Mouse (Mus musculus): ENCODE results near the gene Ap5z1. TPM values are rescaled to one million over a fixed set of nuclear protein-coding genes. Genes with fewer than 3 reads are reported as not detected.

Ap5z1 gene
- total RNA-seq, 2 experiments from 2014 or later: 19.7 to 20.8 TPM

DNA sequence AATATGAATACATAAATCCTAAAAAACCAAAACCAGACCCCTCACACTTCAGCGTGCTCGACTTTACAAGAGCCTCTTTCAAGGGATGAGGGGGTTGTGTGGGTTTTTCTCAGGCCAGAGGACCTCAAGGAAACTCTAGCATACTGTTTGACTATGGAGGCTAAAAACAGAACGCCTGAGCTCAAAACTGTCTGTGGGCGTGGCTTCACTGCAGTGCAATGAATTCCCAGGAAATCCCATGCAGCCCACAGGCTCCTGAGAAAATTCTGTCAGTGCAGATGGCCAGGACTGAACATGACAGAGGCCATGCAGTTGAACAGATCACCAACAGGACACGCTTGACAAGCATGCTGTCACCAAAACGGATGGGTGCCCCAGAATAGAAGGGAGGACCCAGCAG is 55.2 kb downstream of the Ap5z1 start:
- DNase-seq (ENCODE audit: low spot score in 2 of 2): no peak

DNA sequence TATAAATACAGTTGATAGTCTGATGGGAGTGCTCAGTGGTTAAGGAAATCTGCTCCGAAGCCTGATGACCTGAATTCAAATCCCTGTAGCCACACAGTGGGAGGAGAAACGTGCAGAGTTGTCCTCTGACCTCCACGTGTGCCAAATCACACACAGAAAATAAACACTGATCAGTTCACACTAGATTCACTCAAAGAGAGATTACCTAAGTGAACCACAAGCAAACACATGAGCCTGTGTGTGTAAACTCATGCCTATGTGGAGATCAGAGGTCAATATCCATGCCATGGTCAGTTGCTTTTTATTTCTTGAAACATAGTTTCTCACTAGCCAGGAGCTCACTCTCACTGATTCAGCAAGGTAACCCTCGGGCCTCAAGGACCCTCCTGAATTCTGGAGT is 56.6 kb downstream of the Ap5z1 start:
- DNase-seq (ENCODE audit: low spot score in 2 of 2): no peak

DNA sequence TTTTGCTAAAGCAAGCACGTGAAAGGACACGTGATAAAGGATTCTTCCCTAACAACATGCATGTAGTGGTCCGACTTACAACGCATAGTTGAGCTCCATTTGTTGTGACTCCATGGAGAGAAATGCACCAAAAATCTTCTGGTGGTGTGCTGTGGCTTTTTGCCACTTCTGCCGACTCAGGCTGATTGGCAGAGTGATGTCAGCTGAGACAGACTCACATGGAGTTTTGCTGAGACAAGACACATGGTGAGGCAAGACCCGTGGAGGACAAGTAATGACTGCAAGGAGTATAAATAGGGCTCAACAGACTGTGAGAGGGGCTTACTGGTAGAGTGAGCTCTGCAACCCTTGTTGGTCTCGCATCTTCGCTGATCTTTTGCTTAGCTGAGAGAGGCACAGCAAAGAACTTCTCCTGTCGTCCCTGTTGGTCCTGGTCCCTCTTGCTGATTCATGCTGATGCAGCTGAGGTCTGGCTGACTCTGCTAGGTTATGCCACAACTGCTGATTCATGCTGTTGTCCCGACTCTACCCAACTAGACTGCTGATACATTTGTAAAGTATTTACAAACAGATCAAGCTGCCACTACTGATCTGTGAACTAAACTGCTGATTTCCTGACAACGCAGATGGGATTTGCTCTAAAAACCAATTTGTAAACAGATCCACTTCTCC is 57.6 kb downstream of the Ap5z1 start:
- no peak for DNase-seq (ENCODE audit: low spot score in 2 of 2)

DNA sequence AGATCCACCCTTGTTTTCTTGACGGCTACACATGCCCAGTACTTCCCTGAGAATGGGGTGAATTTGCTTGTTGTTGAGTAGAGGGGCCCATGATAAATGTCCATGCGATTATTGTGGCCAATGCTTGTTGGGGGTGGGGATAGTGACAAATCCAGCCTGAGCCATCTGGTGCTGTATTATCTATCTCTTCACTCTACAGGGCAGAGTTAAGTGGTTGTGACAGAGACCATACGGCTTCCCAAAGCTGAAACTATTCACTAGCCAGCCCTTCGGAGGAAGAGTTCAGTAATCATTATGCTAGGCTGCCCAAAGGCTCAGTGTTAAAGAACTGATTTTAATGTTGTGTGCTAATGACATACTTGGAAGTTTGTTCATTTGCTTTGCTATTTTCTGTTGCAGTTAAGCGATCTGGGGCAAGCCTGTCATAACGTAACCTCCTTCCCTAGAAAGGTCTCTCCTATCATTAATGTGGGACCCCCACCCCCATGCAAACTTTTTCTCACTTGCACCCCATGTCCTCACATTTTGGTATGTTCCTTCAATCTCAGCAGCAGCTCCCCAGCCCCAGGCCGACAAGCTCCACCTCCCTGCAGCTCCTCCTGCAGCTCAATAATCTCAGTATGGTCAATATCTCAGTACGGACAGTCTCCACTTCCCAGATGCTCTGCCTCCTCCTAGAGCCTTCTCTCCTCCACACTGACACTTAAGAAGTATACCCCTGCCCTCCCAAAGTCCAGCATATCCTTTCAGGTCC is 61.1 kb downstream of the Ap5z1 start:
- DNase-seq (ENCODE audit: low spot score in 2 of 2): no peak

Other genes starting within 250 kb of the Ap5z1 start
- gene Foxk1, start 62.4 kb upstream of the Ap5z1 start, total RNA-seq (2021): 10 to 100 TPM; 33.9 to 37.9 TPM
- under 1 TPM; 0.67 to 0.85 TPM for gene Papolb, start 66.1 kb downstream of the Ap5z1 start, total RNA-seq (2021)
- 10 to 100 TPM; 13.9 to 15.7 TPM for gene Radil, start 87.2 kb downstream of the Ap5z1 start, total RNA-seq (2021)
- 100 to 1,000 TPM; 164 to 175 TPM for gene Mmd2, start 144.9 kb downstream of the Ap5z1 start, total RNA-seq (2021)
- 10 to 100 TPM; 71.1 to 74.5 TPM for gene Wipi2, start 163.8 kb downstream of the Ap5z1 start, total RNA-seq (2021)
- gene Slc29a4, start 228.6 kb downstream of the Ap5z1 start, total RNA-seq (2021): 10 to 100 TPM; 84.1 to 93.2 TPM